Mouse (Mus musculus): Measurements from ENCODE around the gene Rps6ka5.

Gene Rps6ka5

DNA sequence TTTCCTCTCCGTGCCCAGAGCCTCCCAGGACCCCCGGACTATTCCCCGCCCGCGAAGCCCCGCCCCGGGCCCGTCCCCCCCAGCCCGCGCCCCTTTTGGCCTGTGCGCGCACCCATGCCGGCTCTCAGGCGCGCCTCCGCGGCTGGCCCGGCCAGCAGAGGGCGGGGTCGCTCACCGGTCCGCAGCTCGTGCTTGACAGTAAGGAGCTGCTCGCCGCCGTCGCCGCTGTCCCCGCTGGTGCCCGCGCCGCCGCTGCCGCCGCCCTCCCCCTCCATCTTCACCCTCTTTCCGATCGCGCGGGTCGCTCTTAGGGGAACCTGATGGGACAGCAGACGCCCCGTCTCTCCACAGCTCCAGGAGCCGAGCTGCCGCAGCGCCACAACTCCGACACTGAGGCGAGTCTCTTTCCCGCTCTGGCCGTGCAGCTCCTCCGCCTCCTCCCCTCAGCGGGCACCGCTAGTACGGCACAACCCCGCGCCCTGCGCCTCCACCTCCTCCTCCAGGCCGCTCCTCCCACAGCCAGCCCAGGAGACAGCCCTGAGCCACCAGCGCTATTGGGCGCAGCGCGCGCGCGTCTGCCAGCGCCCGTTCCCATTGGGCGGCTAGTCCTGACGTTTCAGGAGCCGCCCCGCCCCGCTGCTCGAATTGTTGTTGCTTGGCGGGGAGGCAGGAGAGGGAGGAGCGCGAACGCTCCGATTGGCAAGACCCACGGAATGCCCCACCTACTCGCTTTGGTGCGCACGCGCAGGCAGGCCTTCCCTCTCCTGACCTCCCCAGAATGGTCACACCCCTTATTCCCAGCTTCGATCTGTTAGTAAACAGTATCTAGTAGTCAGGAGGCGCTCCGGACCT lies 2.0 kb downstream of the Rps6ka5 start:
- peak; percentile 99 to 100 for DNase-seq

DNA sequence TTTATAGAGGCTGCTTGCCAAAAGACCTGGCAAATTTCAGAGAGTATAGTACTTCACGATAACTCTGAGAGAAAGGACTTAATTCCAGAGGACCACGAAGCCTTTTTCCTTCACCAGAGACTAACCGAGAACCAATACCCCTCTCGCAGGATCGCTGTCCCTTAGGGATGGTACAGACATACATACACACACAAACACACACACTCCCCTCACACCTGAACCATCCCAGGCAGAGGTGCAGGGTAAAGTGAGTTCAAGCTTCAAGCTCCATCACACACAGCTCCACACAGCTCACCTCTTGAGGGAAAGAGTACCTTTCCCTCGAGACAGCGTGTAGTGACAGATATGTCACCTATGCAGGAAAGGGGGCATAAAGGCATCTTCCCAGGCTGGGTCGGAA lies 2.6 kb downstream of the Rps6ka5 start:
- no peak for DNase-seq

- no peak for DNase-seq
Measured at GRCm38 (mm10) chr12:100720801-100721200, 6.0 kb downstream of the Rps6ka5 start.

DNA sequence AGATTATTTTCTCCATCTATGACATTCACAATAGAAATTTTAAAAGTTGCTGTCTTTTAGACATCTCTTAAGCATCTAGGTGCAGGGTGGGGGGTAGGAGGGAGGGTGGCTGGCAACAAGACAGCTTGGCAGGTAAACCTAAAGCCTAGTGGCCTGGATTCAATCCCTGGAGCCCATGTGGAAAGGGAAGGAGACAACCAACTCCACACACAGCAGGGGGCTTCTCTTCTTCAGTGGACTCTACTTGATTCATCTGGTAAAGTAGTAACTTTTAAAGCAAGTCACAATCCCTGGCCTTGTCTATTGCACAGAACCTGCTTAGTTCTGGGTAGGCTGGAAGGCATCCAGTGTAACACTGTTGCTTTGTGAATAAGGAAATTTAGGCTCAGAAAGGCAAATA lies 9.3 kb downstream of the Rps6ka5 start:
- DNase-seq = no peak

- no peak for DNase-seq
Measured at GRCm38 (mm10) chr12:100716969-100717368, 9.8 kb downstream of the Rps6ka5 start.

DNA sequence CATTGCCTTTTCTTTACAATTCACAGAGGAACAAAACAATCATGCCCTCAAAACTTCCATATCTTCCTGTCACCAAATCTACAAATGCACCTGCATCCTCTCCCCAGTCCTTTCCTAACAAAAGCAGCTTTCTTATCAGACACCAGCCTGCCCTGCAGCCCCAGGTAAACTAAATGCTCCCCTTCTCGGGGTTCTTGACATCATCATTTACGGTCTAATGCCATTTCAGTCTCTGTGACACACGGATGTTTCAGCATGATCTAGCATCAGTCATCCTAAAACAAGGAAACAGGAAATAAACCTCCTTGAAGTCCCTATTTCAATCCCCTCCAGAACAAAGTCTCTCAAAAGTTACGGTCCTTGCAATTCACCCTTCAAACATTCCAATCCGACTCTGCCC lies 15.0 kb downstream of the Rps6ka5 start:
- no peak for DNase-seq

DNA sequence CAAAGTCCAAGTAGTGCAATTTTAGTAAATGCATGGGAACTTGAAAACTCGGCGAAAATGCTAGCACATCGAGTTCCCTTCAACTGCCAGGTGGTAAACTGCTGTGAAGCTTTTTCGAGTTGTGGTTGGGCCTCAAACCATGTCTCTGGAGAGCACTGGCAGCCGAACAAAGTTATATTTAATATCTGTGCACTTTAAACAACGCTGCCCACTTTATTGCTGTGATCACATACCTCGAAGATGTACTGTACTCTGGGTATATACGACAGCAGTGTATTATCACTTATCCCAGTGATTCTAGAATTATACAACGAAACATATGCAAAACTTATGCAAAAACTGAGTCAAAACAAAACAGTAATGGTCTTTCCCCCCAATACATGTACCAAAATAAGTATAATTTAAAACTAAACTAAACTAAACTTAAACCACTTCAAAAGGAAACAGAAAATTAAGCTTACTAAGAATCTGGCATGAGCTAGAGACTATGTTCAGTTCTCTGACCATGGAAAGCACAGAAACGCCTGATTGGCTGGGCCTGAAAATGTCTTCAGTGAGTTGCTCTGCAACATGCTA lies 15.6 kb downstream of the Rps6ka5 start:
- DNase-seq = no peak

DNA sequence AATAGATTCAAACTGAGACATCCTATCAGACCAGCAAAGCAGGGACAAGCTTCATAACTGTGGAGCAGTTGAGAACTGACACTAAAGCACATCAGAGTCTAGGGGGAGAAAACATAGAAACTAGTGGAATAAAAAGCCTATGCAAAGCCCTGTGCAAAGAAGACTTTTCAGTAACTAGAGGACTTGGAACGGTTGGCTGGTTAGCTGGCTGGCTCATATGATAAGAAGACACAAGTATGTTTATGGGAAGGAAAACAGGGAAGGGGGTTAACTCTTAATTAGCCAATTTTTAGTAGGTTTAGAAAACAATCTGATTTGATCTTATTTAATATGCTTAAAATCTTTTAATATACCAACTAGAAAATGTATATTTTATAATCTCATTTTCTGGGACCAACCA lies 16.4 kb downstream of the Rps6ka5 start:
- no peak for DNase-seq

DNA sequence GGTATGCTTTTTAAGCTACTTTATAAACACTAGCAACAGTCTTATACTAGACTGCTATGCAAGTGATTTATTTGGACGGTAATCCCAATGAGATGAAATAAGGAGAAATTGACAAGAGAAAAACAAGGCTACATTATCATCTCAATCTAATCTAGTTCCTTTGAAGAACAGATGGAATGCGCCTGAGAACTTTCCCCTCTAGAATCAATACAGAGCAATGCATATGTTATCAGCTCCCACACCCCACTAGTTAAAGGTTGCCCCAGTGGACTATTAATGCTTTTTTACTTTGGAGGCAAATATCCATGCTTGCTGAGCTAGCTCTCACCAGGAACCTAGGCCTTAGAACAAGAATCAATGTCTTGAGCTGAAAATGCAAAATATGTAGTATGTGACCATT lies 19.5 kb downstream of the Rps6ka5 start:
- no peak for DNase-seq

DNA sequence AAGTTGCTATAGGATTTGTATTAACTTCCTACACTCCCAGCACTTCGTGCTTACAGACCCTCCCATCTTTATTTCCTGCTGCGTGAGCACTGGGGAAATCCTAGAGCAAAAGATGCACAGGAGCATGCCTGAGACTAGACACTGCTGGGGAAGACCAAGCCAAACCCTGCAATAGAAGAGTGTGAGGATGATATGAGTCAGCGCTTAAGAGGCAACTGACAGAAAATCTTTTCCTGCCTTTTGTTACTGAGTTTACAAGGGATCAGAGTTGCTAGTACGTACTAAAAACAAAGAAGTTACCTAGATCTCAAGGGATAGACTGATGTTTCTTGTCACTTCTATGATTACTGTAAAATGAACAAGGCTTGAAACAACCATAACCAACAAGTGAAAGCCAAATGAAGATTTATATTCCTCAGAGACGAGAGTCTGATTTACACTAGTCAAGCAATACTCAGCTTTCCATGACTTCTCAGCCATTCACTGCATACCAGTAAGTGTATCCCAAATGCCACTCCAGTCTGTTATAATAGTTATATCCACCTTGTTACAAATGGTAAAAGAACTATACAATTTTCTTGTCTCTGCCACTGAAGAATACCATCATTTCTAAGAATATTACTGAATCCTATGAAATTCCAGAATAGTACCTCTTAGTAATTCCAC lies 21.6 kb downstream of the Rps6ka5 start:
- no peak for DNase-seq

- no peak for DNase-seq
Measured at GRCm38 (mm10) chr12:100698019-100698418, 28.8 kb downstream of the Rps6ka5 start.

DNA sequence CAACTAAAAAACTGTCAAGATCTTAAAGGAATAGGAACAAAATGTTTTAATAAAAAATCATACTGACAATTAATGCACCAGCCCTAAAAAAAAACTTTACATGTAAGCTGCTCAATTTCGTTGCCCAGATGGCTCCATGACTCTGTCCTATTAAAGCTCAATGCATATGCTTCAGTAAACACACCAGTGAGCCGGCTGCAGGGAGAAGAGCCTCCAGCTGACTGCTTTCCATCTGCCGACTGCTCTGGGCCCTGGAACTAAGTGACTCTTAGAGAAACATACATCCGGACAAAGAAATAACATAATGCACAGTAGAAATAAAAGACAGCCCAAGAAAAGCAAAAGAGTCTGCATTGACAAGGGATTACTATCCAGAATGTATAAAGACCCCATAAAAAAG lies 30.2 kb downstream of the Rps6ka5 start:
- DNase-seq = no peak

DNA sequence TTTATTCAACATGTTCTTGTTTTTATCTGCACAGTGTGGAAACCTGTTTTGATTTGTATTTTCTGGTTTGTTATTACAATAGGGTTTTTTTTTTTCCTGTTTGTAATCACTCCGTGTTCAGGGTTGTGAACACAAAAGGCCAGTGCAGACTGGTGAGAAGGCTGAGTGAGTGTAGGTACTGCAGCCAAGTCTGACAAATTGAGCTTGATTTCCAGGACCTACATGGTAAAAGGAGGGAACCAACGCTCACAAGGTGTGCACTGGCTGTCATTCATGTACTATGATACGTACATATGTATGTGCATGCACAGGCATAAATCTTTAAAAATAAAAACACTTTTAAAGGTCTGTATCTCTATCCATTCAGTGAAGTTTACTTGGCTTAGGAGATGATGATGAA lies 31.5 kb downstream of the Rps6ka5 start:
- no peak for DNase-seq

DNA sequence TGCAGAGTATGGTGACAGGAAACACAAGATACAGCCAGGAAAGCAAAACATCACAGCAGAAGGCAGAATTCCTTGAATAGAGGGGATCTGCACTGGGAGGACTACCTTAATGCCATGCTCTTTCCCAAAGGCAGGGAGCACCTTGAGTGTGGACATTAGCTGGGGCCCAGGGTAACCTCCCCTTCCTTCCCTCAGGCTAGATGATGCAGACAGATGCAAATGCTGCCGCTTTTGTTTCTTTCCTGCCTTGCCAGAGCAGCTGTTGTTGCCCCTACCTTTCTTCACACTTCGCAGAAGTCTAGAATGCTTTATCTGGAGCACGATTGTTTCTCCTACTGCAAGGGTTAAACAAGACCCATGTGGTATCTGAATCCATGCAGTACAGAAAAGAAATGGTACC lies 34.6 kb downstream of the Rps6ka5 start:
- DNase-seq = no peak

DNA sequence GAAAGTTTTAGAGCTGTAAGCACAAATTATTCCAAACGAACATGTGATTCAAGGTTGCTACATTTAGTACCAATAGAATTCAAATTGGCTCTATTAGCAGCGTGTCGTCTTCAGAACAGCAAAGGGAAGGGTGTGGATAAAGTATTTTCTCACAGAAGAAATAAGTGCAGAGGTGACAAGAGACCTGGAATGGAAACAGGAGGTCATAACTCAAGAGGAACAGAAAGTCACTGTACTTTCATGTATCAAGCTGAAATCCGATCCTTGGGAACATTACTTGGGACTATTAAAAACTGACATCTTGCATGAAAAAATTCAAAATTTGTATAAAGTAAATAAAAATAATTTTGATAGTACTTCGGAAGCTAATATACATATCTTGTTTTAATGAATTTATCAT lies 36.3 kb downstream of the Rps6ka5 start:
- no peak for DNase-seq

DNA sequence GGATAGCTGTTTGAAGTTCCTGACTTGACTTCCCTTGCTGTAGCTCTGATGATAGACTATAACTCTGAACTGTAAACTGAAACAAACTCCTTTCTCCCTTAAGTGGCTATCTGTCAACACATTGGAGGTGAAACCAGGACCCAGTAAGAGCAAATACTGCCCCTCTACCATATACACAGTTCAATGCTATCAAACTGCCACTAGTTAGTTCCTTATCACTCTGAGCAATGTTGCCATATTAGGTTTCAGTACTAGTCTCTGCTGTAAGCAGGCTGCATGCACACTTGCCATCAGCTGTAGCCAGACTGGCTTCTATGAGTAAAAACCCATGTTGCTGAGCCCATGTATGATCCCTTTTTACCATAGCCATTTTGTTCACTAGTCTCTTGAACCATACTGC lies 38.6 kb downstream of the Rps6ka5 start:
- DNase-seq = no peak

DNA sequence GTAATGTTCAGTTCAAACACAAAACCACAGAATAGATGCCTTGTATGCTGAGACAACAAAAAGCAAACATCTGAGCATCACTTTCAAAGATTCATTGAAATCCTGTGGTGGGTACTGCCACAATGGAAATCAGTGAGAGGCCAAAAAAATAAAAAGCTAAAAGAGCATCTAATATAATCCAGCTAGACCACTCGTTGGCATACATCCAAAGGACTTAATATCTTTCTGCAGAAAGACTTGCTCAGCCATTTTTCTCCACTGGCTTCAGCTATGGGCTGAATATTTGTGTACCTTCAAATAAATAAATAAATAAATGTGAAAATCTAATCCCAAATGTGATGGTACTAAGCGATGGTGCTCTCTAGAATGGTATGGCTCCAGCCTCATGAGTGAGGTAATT lies 39.8 kb downstream of the Rps6ka5 start:
- no peak for DNase-seq

GRCm38 (mm10) chr12:100681752-100682151 lies 45.0 kb downstream of the Rps6ka5 start:
- no peak for DNase-seq

DNA sequence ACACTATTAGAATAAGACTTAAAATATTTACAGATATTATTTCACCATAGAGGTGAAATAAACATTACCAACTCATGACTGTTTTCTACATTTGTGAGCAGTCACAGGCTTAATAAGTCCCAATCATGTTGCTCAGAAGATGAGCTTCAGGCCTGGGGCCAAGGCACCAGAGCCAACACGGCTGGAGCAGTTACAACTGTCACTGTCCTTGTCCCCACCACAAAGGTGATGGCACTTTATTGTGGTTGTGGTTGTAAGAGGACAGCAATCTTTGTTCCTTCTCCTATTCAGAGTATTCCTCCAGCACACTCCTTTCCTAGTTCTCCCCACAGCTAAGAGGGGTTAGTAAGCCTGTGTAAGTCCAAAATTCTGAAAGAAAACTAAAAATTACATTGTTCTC lies 45.5 kb downstream of the Rps6ka5 start:
- no peak for DNase-seq

GRCm38 (mm10) chr12:100680676-100681075 lies 46.1 kb downstream of the Rps6ka5 start:
- DNase-seq = no peak

DNA sequence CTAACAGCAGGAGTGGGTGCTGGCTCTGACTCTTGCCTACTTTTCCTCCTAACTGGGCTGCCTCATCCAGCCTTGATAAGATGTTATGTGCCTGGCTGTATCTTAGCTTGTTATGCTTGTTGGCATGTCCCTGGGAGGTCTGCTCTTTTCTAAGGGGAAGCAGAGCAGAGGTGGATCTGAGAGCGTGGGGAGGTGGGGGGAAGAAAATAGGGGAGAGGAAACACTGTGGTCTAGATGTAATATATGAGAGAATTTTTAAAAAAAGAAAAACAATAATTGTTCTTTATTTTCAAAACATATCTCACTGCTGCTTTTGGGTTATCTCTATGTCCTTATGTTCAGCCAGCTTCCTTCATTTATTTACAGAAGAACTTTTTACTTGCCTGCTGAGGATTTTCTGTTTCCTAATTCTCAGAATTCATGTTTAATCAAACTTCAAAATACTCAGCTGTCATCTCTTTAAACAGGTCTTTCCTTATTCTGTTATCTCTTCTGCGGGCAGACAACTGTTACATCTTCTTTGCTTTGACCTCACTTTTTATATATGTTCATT lies 56.1 kb downstream of the Rps6ka5 start:
- DNase-seq = no peak

DNA sequence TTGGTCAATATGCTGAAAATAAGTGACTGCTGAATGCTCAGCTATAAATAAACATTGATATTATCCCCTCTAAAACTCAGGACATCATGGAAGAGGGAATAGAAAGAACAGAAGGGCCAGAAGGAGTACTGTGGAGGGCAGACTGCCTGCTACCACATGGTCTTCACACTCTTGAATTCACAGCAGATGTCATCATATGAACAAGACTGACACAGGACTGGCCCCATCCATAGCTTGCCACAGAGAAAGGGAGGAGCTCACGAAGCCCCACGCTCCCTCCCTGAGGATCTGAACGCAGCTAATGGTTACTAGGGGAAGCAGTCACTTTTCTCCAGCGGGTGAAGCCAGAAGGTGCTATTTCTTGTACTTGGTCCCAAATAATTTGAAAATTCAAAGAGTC lies 61.5 kb downstream of the Rps6ka5 start:
- no peak for DNase-seq

- no peak for DNase-seq
Measured at GRCm38 (mm10) chr12:100660076-100660475, 66.7 kb downstream of the Rps6ka5 start.

DNA sequence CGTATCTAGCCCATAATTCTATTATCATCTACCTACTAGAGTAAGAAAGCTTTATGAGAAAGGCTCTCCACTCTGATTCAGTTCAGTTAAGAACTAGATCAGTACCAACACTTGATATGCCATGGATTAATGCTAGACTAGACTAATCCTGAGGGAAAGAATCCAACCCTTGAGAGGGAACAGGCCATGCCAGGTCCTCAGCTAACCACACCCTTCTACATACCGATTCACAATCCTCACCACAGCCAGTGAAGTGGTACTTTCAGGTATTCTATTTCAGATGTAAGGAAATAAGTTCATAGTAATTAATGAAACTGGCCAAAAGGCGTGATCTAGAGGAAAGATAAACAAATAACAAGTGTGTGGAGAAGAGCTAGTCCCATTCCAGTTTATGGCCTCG lies 70.8 kb downstream of the Rps6ka5 start:
- no peak for DNase-seq

Data from lung, postnatal 4 days (tissue).